Mouse (Mus musculus) CH12.LX (cell line): Measurements from ENCODE around the gene Slx4ip. TPM values are rescaled to one million over a fixed set of nuclear protein-coding genes. Genes with fewer than 3 reads are reported as not detected.

Experiments used
- DNase-seq: peaks from one replicate; pipeline ENCODE4 v3.0.0-alpha.2; 2013; ENCODE audit errors: extremely low read depth
- H3K27ac ChIP-seq: 2 replicates; pipeline ENCODE4 v1.5.1; 2012; ENCODE audit warnings: low read depth, mild to moderate bottlenecking, control low read depth, moderate library complexity; ENCODE audit not compliant: insufficient read depth
- H3K27me3 ChIP-seq: replicated peaks from 2 replicates; pipeline ENCODE3; 2012; ENCODE audit warnings: inconsistent platforms
- H3K36me3 ChIP-seq, 2 experiments: replicated peaks in 1 of 2; 2 replicates each; pipeline versions ENCODE3 to v1.6.1; 2012; ENCODE audit warnings: inconsistent platforms in 1 of 2, low read length in 1 of 2, mild to moderate bottlenecking in 1 of 2, mixed read lengths in 1 of 2, moderate library complexity in 1 of 2; ENCODE audit not compliant: control insufficient read depth in 1 of 2, insufficient read depth in 1 of 2
- H3K4me1 ChIP-seq, 2 experiments: 2 replicates each; pipeline ENCODE4 v1.6.1; 2012; ENCODE audit warnings: inconsistent platforms in 1 of 2, moderate library complexity in 1 of 2; ENCODE audit not compliant: insufficient read depth in 2 of 2, control insufficient read depth in 1 of 2
- H3K4me2 ChIP-seq: 2 replicates; pipeline ENCODE4 v1.6.1; 2012; ENCODE audit warnings: low read depth, mild to moderate bottlenecking, control low read depth; ENCODE audit not compliant: poor library complexity, insufficient read depth, severe bottlenecking
- H3K4me3 ChIP-seq, 3 experiments: fragments of 150-350 bp in 1 of 3; sonication (generic) in 1 of 3; replicated peaks in 1 of 3; 2 replicates each; pipeline versions ENCODE3 to v1.5.1; 2011 to 2012; ENCODE audit warnings: low read depth in 2 of 3, low read length in 2 of 3, mild to moderate bottlenecking in 2 of 3, moderate library complexity in 2 of 3, control low read depth in 1 of 3, improper control_type of control experiment in 1 of 3, inconsistent platforms in 1 of 3, mixed read lengths in 1 of 3; ENCODE audit not compliant: poor library complexity in 1 of 3
- H3K79me2 ChIP-seq: replicated peaks from 2 replicates; pipeline ENCODE4 v1.6.1; 2012; ENCODE audit warnings: mild to moderate bottlenecking, moderate library complexity; ENCODE audit not compliant: control insufficient read depth, poor library complexity, insufficient read depth, severe bottlenecking; ENCODE audit errors: extremely low read depth
- H3K9ac ChIP-seq: 2 replicates; pipeline ENCODE4 v1.6.1; 2012; ENCODE audit warnings: low read depth, mild to moderate bottlenecking, control low read depth, moderate library complexity; ENCODE audit not compliant: insufficient read depth
- H3K9me3 ChIP-seq: replicated peaks from 2 replicates; pipeline ENCODE3; 2012; ENCODE audit warnings: low read length, inconsistent platforms, mixed read lengths
- BHLHE40 ChIP-seq: IDR thresholded peaks from 2 replicates; pipeline ENCODE4 v1.6.1; 2011; ENCODE audit warnings: mild to moderate bottlenecking, low read depth, low read length, improper control_type of control experiment
- CHD1 ChIP-seq: IDR thresholded peaks from 2 replicates; pipeline ENCODE4 v1.6.1; 2012; ENCODE audit warnings: low read depth, low read length, improper control_type of control experiment, inconsistent platforms
- CHD2 ChIP-seq: IDR thresholded peaks from 2 replicates; pipeline ENCODE4 v1.6.1; 2011; ENCODE audit warnings: low read length, improper control_type of control experiment
- E2F4 ChIP-seq: IDR thresholded peaks from 2 replicates; pipeline ENCODE4 v1.6.1; 2011; ENCODE audit warnings: low read depth, low read length, improper control_type of control experiment; ENCODE audit not compliant: insufficient replicate concordance
- EP300 ChIP-seq: IDR thresholded peaks from 2 replicates; pipeline ENCODE4 v1.6.1; 2011; ENCODE audit warnings: low read length, improper control_type of control experiment
- ETS1 ChIP-seq: conservative IDR thresholded peaks from 2 replicates; pipeline ENCODE4 v1.6.1; 2012; ENCODE audit warnings: low read depth, mild to moderate bottlenecking, inconsistent platforms, low read length, improper control_type of control experiment, moderate library complexity
- HCFC1 ChIP-seq: IDR thresholded peaks from 2 replicates; pipeline ENCODE4 v1.6.1; 2012; ENCODE audit warnings: low read depth, mild to moderate bottlenecking, inconsistent platforms, low read length, improper control_type of control experiment
- JUN ChIP-seq: IDR thresholded peaks from 2 replicates; pipeline ENCODE4 v1.6.1; 2011; ENCODE audit warnings: low read depth, mild to moderate bottlenecking, low read length, improper control_type of control experiment, moderate library complexity; ENCODE audit not compliant: insufficient read depth
- MXI1 ChIP-seq: IDR thresholded peaks from 2 replicates; pipeline ENCODE4 v1.6.1; 2011; ENCODE audit warnings: mild to moderate bottlenecking, low read depth, low read length, improper control_type of control experiment
- NRF1 ChIP-seq: IDR thresholded peaks from 2 replicates; pipeline ENCODE4 v1.6.1; 2014; ENCODE audit warnings: low read depth, mild to moderate bottlenecking, inconsistent platforms, low read length, improper control_type of control experiment, moderate library complexity
- PAX5 ChIP-seq: IDR thresholded peaks from 2 replicates; pipeline ENCODE4 v1.6.1; 2012; ENCODE audit warnings: low read length, inconsistent platforms, mixed read lengths
- SIN3A ChIP-seq: IDR thresholded peaks from 2 replicates; pipeline ENCODE4 v1.6.1; 2012; ENCODE audit warnings: low read length, improper control_type of control experiment, inconsistent platforms
- SMC3 ChIP-seq: IDR thresholded peaks from 2 replicates; pipeline ENCODE4 v1.6.1; 2011; ENCODE audit warnings: low read depth, low read length, improper control_type of control experiment
- TBP ChIP-seq: conservative IDR thresholded peaks from 2 replicates; pipeline ENCODE4 v1.6.1; 2011; ENCODE audit warnings: low read depth, low read length, improper control_type of control experiment
- TCF12 ChIP-seq: IDR thresholded peaks from 2 replicates; pipeline ENCODE4 v1.6.1; 2014; ENCODE audit warnings: low read depth, mild to moderate bottlenecking, inconsistent platforms, low read length, improper control_type of control experiment
- USF1 ChIP-seq: IDR thresholded peaks from 2 replicates; pipeline ENCODE4 v1.6.1; 2014; ENCODE audit warnings: low read depth, mild to moderate bottlenecking, inconsistent platforms, low read length, improper control_type of control experiment
- ZKSCAN1 ChIP-seq: IDR thresholded peaks from 2 replicates; pipeline ENCODE4 v1.6.1; 2012; ENCODE audit warnings: low read depth, inconsistent platforms, low read length, improper control_type of control experiment, borderline replicate concordance
- ZMIZ1 ChIP-seq: IDR thresholded peaks from 2 replicates; pipeline ENCODE4 v1.6.1; 2012; ENCODE audit warnings: low read depth, mild to moderate bottlenecking, inconsistent platforms, low read length, improper control_type of control experiment
- dilution Hi-C: fragments of 300-500 bp; cut with MboI; formaldehyde crosslinking; loops from 2 replicates; pipeline ENCODE4 v1.14.3; 2020; ENCODE audit warnings: low sequenced_read_pairs; ENCODE audit not compliant: extremely low pct_unique_long_range_greater_than_20kb, extremely low pct_ligation_motif_present
- in situ Hi-C: fragments of 300-500 bp; cut with MboI; formaldehyde crosslinking; loops from 3 replicates; pipeline ENCODE4 v1.14.3; 2019; ENCODE audit warnings: low sequenced_read_pairs, low pct_ligation_motif_present, low pct_unique_long_range_greater_than_20kb, mixed read lengths
- polyA plus RNA-seq: library from polyadenylated mRNA; unstranded; fragments of >175 nt; gene quantifications from 2 replicates; pipeline ENCODE4 v1.2.1, GENCODE M21; 2012; ENCODE audit warnings: low read depth; ENCODE audit not compliant: insufficient read length
- total RNA-seq, 2 experiments: library from RNA; depleted of rRNA; stranded (reverse); fragments of 300-350 nt in 1 of 2; fragments of >200 nt in 1 of 2; gene quantifications; 2 replicates each; pipeline ENCODE4 v1.2.3; 2012 to 2014

Gene Slx4ip
- total and polyA plus RNA-seq, 3 experiments, result 4.1 to 6.7 (median 4.7) TPM

DNA sequence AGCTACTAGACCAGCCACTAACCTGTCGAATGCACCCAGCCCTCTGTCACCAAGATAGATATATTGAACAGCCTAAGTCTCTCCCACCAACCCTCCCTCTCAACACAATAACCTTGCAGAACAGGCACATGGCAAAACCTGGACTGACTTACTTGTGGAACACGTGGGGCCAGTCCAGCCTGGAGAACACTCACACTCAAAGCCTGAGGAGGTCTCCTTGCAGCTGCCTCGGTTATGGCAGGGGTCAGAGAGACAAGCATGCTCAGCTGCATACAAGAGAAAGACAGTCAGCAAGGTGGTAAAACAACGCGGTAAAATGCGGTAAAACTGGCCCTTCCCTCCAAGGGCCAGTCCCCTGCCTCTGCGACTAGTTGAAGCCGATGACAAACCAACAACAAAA lies 203.3 kb downstream of the Slx4ip start:
- H3K79me2 ChIP-seq, result no peaks in the 10 kb centered on the region
- no peak for TF ChIP-seq ZMIZ1
- no peak for TF ChIP-seq CHD1
- no peak for TF ChIP-seq TBP
- no peak for TF ChIP-seq PAX5
- no peak for TF ChIP-seq E2F4
- no peak for TF ChIP-seq CHD2
- no peak for TF ChIP-seq ETS1
- no peak for TF ChIP-seq EP300
- no peak for TF ChIP-seq ZKSCAN1
- TF ChIP-seq, all 38 proteins: peak for 0
- H3K36me3 ChIP-seq, result no peaks in the 10 kb centered on the region
- H3K4me3 ChIP-seq, result no peak overlapping the region
- peaks cover 2% of the 10 kb centered on the region for H3K9me3 ChIP-seq
- in situ Hi-C loops (no loop called here), dilution Hi-C loops (no loop called here)
- peaks cover 0 to 12% of the 10 kb centered on the region in 2 experiments; a peak in 2 of 4 replicates for H3K4me1 ChIP-seq
- H3K27ac ChIP-seq, result no peak overlapping the region
- no peak overlapping the region for H3K9ac ChIP-seq
- DNase-seq, result no peak
- H3K4me2 ChIP-seq, result no peak overlapping the region
- H3K27me3 ChIP-seq, result no peaks in the 10 kb centered on the region

GRCm38 (mm10) chr2:137096981-137097460 lies 206.0 kb downstream of the Slx4ip start:
- no peaks in the 10 kb centered on the region for H3K36me3 ChIP-seq
- no peak overlapping the region for H3K9ac ChIP-seq
- no peak overlapping the region for H3K27ac ChIP-seq
- H3K4me3 ChIP-seq, result no peak overlapping the region
- H3K79me2 ChIP-seq, result no peaks in the 10 kb centered on the region
- no peak overlapping the region for H3K4me2 ChIP-seq
- peaks cover 2% of the 10 kb centered on the region for H3K9me3 ChIP-seq
- H3K4me1 ChIP-seq, result peaks cover 0 to 12% of the 10 kb centered on the region in 2 experiments; a peak in 2 of 4 replicates
- no peak for DNase-seq
- TF ChIP-seq ETS1 (no peak), NRF1 (no peak), TBP (no peak), SMC3 (no peak), TCF12 (no peak), USF1 (no peak), MXI1 (no peak), JUN (no peak), HCFC1 (no peak), SIN3A (no peak), ZMIZ1 (no peak), BHLHE40 (no peak)
- in situ Hi-C loops (no loop called here), dilution Hi-C loops (no loop called here)
- no peaks in the 10 kb centered on the region for H3K27me3 ChIP-seq
